Mouse (Mus musculus): ENCODE results near the gene Ctf2. TPM values are rescaled to one million over a fixed set of nuclear protein-coding genes. Genes with fewer than 3 reads are reported as not detected.

Gene Ctf2
- polyA plus RNA-seq, 1 experiment from 2014 or later, result 0.26 TPM

- H3K27ac ChIP-seq, result peak overlapping the region; percentile 93
- no peaks in the 10 kb centered on the region for H3K27me3 ChIP-seq (replicated peaks)
- peak; percentile 86 for ATAC-seq (ENCODE audit: insufficient read depth, low FRiP score, low read depth)
- peaks cover 9% of the 10 kb centered on the region; the same call in 1 of the 2 replicates for H3K4me1 ChIP-seq
- peak overlapping the region; percentile 31; the same call in 1 of the 2 replicates for H3K9ac ChIP-seq
- H3K4me3 ChIP-seq (replicated peaks), result peak overlapping the region; percentile 34
- 5% methylated on average over 15 of the region's 15 CpGs for WGBS
- H3K4me2 ChIP-seq, result peak overlapping the region; percentile 64
- no peaks in the 10 kb centered on the region for H3K36me3 ChIP-seq
- no peaks in the 10 kb centered on the region for H3K9me3 ChIP-seq
These were observed 40.6 kb downstream of the Ctf2 start for GRCm38 (mm10) chr7:127691221-127691989.

DNA sequence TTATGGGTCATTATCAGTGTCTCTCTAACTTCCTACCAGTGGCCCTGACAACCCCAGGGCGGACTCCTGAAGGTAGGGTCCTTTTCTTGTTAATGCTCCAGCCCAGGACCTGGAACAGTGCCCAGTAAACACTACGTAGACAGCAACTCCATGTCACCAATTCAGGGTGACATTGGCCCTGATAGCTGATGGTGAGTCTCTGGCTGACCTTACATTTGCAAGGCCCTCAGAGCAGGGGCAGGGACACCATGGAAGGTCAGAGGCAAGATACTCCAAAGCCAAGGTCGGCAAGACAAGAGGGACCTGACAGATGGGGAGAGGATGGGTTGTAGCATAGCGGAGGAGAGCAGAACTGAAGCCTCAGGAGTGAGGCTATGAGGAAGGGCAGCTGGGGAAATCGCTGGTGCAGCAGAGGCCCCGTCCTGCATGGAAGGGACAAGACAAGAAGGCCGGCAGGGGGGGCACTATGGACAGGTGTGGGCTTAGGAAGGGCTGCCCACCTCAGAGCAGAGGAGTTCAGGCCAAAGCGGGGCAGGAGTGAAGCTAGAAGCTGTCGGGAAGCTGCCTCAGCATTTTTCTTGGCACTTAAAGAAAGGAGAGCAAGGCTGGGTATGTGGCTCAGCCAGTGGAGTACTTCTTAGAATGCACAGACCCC lies 42.2 kb downstream of the Ctf2 start:
- H3K36me3 ChIP-seq, result no peaks in the 10 kb centered on the region
- H3K9ac ChIP-seq, result no peak overlapping the region
- no peaks in the 10 kb centered on the region for H3K27me3 ChIP-seq (replicated peaks)
- no peaks in the 10 kb centered on the region for H3K9me3 ChIP-seq
- WGBS, result 69% methylated on average over 9 of the region's 9 CpGs
- H3K27ac ChIP-seq, result no peak overlapping the region
- H3K4me1 ChIP-seq, result peaks cover 24% of the 10 kb centered on the region
- no peak overlapping the region for H3K4me2 ChIP-seq
- ATAC-seq (ENCODE audit: insufficient read depth, low FRiP score, low read depth), result no peak
- H3K4me3 ChIP-seq (replicated peaks), result no peak overlapping the region

DNA sequence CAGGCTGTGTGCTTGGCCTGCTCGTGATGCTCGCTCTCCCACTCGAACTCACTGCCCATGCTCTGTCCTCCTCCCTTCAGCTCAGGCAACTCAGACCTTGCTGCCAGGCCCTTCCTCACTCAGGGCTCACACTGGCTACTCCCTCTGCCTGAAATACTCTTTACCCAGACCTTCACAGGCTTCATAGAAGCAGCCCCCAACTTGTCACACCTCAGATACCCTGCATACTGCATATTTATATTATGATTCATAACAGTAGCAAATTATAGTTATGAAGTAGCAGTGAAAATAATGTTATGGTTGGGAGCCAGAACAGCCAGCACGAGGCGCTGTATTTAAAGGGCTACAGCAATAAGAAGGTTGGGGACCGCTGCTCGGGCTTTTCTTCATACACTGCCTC lies 43.0 kb downstream of the Ctf2 start:
- no peaks in the 10 kb centered on the region for H3K9me3 ChIP-seq
- H3K9ac ChIP-seq, result no peak overlapping the region

GRCm38 (mm10) chr7:127686740-127687449 lies 45.1 kb downstream of the Ctf2 start:
- Histone ChIP-seq H3K4me2 (no peak overlapping the region), H3K9ac (no peak overlapping the region), H3K27me3 (replicated peaks) (no peaks in the 10 kb centered on the region), H3K4me3 (replicated peaks) (no peak overlapping the region), H3K9me3 (no peaks in the 10 kb centered on the region), H3K36me3 (no peaks in the 10 kb centered on the region), H3K4me1 (peaks cover 24% of the 10 kb centered on the region), H3K27ac (no peak overlapping the region)
- no peak for ATAC-seq (ENCODE audit: insufficient read depth, low FRiP score, low read depth)
- 57% methylated on average over 11 of the region's 11 CpGs for WGBS

More for the DNA sequence above, 43.0 kb downstream of the Ctf2 start:
- Histone ChIP-seq H3K4me2 (no peak overlapping the region), H3K27ac (no peak overlapping the region), H3K27me3 (replicated peaks) (no peaks in the 10 kb centered on the region), H3K4me1 (peaks cover 24% of the 10 kb centered on the region), H3K4me3 (replicated peaks) (no peak overlapping the region), H3K36me3 (no peaks in the 10 kb centered on the region)
- no peak for ATAC-seq (ENCODE audit: insufficient read depth, low FRiP score, low read depth)
- WGBS, result 86% methylated on average over 7 of the region's 7 CpGs

GRCm38 (mm10) chr7:127685304-127686018 lies 46.5 kb downstream of the Ctf2 start:
- peak overlapping the region; percentile 51 for H3K27ac ChIP-seq
- no peaks in the 10 kb centered on the region for H3K9me3 ChIP-seq
- 48% methylated on average over 14 of the region's 14 CpGs for WGBS
- no peaks in the 10 kb centered on the region for H3K36me3 ChIP-seq
- H3K4me3 ChIP-seq (replicated peaks), result no peak overlapping the region
- H3K9ac ChIP-seq, result no peak overlapping the region
- peak overlapping the region; percentile 13; the same call in 1 of the 2 replicates for H3K4me2 ChIP-seq
- no peaks in the 10 kb centered on the region for H3K27me3 ChIP-seq (replicated peaks)
- ATAC-seq (ENCODE audit: insufficient read depth, low FRiP score, low read depth), result no peak
- peaks cover 16% of the 10 kb centered on the region for H3K4me1 ChIP-seq

DNA sequence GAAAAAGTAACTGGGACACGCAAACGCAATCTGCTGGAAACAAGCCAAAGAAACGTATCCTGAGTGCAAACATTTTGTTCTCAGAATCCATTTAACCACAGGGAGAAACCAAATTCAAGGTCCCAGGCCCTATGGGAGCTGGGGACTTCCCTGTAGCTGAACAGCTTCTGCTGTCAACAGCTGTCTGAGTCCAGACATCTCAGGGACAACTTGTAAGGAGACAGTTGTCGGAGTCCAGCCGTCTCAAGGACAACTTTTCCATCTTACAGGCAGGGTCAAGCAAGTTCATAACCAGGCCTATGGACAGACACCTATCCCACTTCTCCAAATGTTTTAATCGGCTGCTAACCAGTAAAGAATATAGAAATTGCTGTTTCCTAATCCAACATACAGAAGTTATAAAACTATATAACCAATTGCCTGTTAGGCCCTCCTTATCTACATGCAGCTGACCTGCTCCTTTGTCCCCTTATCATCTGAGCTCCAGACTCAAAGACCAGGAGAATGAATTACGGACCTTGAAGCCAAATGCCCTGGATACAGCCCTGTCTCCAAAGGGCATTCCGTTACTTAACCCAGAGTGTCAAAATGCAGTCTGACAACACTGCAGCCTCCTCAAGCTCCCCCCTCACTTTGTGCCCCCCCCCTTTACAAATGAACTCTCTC lies 49.9 kb downstream of the Ctf2 start:
- no peak for ATAC-seq (ENCODE audit: insufficient read depth, low FRiP score, low read depth)
- H3K27me3 ChIP-seq (replicated peaks), result no peaks in the 10 kb centered on the region
- H3K4me1 ChIP-seq, result peaks cover 16% of the 10 kb centered on the region
- no peaks in the 10 kb centered on the region for H3K36me3 ChIP-seq
- H3K4me3 ChIP-seq (replicated peaks), result no peak overlapping the region
- no peaks in the 10 kb centered on the region for H3K9me3 ChIP-seq
- no peak overlapping the region for H3K27ac ChIP-seq
- 72% methylated on average over 8 of the region's 8 CpGs for WGBS
- no peak overlapping the region for H3K9ac ChIP-seq
- no peak overlapping the region for H3K4me2 ChIP-seq

GRCm38 (mm10) chr7:127680541-127680940 lies 51.4 kb downstream of the Ctf2 start:
- no peaks in the 10 kb centered on the region for H3K36me3 ChIP-seq
- no peak overlapping the region for H3K4me3 ChIP-seq (replicated peaks)
- H3K4me2 ChIP-seq, result no peak overlapping the region
- H3K27ac ChIP-seq, result no peak overlapping the region
- no peaks in the 10 kb centered on the region for H3K9me3 ChIP-seq
- no peaks in the 10 kb centered on the region for H3K27me3 ChIP-seq (replicated peaks)
- no peak for ATAC-seq (ENCODE audit: insufficient read depth, low FRiP score, low read depth)
- H3K4me1 ChIP-seq, result peaks cover 7% of the 10 kb centered on the region
- H3K9ac ChIP-seq, result no peak overlapping the region
- 88% methylated on average over 13 of the region's 13 CpGs for WGBS

DNA sequence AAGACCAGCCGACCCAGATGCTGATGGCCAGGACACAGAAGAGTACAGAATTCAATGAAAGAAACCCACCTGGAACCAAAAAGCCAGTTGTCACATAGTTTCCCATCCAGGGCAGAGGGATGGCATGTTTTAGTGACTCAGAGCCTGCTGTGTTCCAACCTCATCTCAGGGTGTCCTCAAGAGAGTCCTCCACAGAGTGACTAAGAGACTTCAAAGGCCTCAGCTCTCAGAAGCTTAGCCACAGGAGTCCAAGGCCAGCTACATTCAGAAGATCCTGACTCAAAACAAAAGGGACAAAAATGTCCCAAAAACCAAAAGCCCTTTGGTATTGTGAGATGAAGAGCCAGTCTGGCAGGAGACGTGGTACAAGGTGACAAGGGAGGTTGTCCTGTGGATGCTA lies 53.2 kb downstream of the Ctf2 start:
- no peak for ATAC-seq (ENCODE audit: insufficient read depth, low FRiP score, low read depth)
- H3K4me2 ChIP-seq, result no peak overlapping the region
- 0 out of 2 replicates have a peak, but pooled peaks cover 4% of the 10 kb centered on the region for H3K4me1 ChIP-seq
- H3K27ac ChIP-seq, result no peak overlapping the region
- no peaks in the 10 kb centered on the region for H3K27me3 ChIP-seq (replicated peaks)
- no peaks in the 10 kb centered on the region for H3K36me3 ChIP-seq
- H3K9me3 ChIP-seq, result no peaks in the 10 kb centered on the region
- 88% methylated on average over 2 of the region's 2 CpGs for WGBS
- no peak overlapping the region for H3K9ac ChIP-seq
- H3K4me3 ChIP-seq (replicated peaks), result no peak overlapping the region

DNA sequence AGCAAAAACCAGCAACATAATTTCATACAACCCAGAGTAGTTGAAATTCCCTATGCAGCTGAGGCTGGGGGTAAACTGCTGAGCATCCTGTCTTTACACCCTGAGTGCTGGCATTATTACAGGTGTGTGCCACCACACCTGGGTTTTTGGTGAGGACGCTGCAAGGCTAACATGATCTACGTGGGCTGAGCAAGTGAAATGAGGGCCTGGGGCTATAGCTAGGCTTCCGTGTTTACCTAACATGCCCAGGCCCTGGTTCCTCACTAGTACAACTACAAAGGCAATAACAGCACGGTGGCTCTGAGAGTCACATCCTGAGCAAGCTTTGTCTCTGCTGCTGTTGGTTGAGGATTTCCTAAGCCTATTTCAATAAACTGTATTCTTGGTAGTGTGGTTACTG lies 54.4 kb downstream of the Ctf2 start:
- no peak overlapping the region for H3K4me3 ChIP-seq (replicated peaks)
- H3K27ac ChIP-seq, result no peak overlapping the region
- no peaks in the 10 kb centered on the region for H3K27me3 ChIP-seq (replicated peaks)
- H3K4me2 ChIP-seq, result no peak overlapping the region
- no peaks in the 10 kb centered on the region for H3K36me3 ChIP-seq
- H3K9me3 ChIP-seq, result no peaks in the 10 kb centered on the region
- H3K4me1 ChIP-seq, result 0 out of 2 replicates have a peak, but pooled peaks cover 4% of the 10 kb centered on the region
- WGBS, result 86% methylated on average over 4 of the region's 4 CpGs
- ATAC-seq (ENCODE audit: insufficient read depth, low FRiP score, low read depth), result no peak
- H3K9ac ChIP-seq, result no peak overlapping the region

GRCm38 (mm10) chr7:127677077-127677476 lies 54.9 kb downstream of the Ctf2 start:
- H3K4me3 ChIP-seq (replicated peaks), result no peak overlapping the region
- no peaks in the 10 kb centered on the region for H3K27me3 ChIP-seq (replicated peaks)
- no peak for ATAC-seq (ENCODE audit: insufficient read depth, low FRiP score, low read depth)
- no peaks in the 10 kb centered on the region for H3K9me3 ChIP-seq
- no peaks in the 10 kb centered on the region for H3K36me3 ChIP-seq
- WGBS, result 74% methylated on average over 6 of the region's 6 CpGs
- 0 out of 2 replicates have a peak, but pooled peaks cover 4% of the 10 kb centered on the region for H3K4me1 ChIP-seq
- no peak overlapping the region for H3K9ac ChIP-seq
- no peak overlapping the region for H3K27ac ChIP-seq
- no peak overlapping the region for H3K4me2 ChIP-seq

- 71% methylated on average over 9 of the region's 9 CpGs for WGBS
- no peak overlapping the region for H3K4me2 ChIP-seq
- no peaks in the 10 kb centered on the region for H3K36me3 ChIP-seq
- no peak overlapping the region for H3K27ac ChIP-seq
- H3K27me3 ChIP-seq (replicated peaks), result no peaks in the 10 kb centered on the region
- H3K4me1 ChIP-seq, result 0 out of 2 replicates have a peak, but pooled peaks cover 4% of the 10 kb centered on the region
- peak; percentile 24; the same call in 1 of the 2 replicates for ATAC-seq (ENCODE audit: insufficient read depth, low FRiP score, low read depth)
- no peak overlapping the region for H3K4me3 ChIP-seq (replicated peaks)
- H3K9me3 ChIP-seq, result no peaks in the 10 kb centered on the region
- no peak overlapping the region for H3K9ac ChIP-seq
These were observed 56.6 kb downstream of the Ctf2 start for GRCm38 (mm10) chr7:127675391-127675811.
